Comparison of ENCODE assay signal across 13 mouse cellular contexts in the genomic region with DNA sequence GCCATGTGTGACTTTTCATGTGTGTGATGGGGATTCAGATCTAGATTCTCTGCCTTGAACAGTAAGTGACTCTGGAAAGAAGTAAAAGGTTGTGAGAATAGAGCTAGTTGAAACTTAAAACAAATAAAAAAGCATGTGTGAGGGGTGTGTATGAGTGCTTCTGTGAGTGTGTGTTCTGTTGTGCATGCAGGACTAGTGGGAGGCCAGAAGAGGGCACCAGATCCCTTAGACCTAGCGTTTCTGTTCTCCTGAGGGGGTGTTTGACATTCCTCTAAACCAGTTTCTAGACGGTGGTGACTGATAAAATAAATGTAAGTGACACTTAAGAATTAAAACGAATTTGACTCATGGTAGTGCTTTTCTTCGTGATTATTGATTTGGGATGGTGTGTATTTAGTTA. TPM values are rescaled to one million over a fixed set of nuclear protein-coding genes. Genes with fewer than 3 reads are reported as not detected.
DNase-seq lines count a peak whose midpoint lies in the region; ATAC-seq and TF ChIP-seq lines count a peak whose summit lies in the region.
"Had no signal": no experiment of that assay in that cellular context is flagged by ENCODE, and none has a peak within 500 bp of the region (broad histone marks: within the 10 kb centered on the region; RNA-seq: fewer than 3 reads in every experiment).

No protein-coding gene starts in this region.

- ATAC-seq in hindbrain, postnatal 0 days = no peak
- ATAC-seq in hindbrain, embryonic 11.5 days (ENCODE audit: low FRiP score) = no peak
- ATAC-seq in liver, postnatal 0 days = 0 out of 2 replicates have a peak, but pooled peaks have one; percentile 27
- ATAC-seq in liver, embryonic 12.5 days = no peak
- ATAC-seq in megakaryocyte progenitor cell, adult 5-6 weeks (replicated peaks; ENCODE audit: poor library complexity) = 0 out of 2 replicates have a peak, but pooled peaks have one; percentile 39
- ATAC-seq: midbrain, embryonic 15.5 days had no signal

- no peak overlapping the region for H3K9ac ChIP-seq in hindbrain, postnatal 0 days (replicated peaks; ENCODE audit: low read length)
- H3K9ac ChIP-seq in hindbrain, embryonic 11.5 days (ENCODE audit: low read depth, low read length) = no peak overlapping the region
- no peak overlapping the region for H3K9ac ChIP-seq in liver, postnatal 0 days (replicated peaks)
- no peak overlapping the region for H3K9ac ChIP-seq in liver, embryonic 12.5 days
- no peak overlapping the region for H3K9ac ChIP-seq in ES-E14 (ENCODE audit: insufficient read depth, low read depth, low read length, poor library complexity, severe bottlenecking)
- H3K9ac ChIP-seq: embryonic facial prominence, embryonic 12.5 days; hindbrain, embryonic 15.5 days; liver, embryonic 13.5 days; midbrain, embryonic 15.5 days had no signal

- no peaks in the 10 kb centered on the region for H3K36me3 ChIP-seq in hindbrain, postnatal 0 days (ENCODE audit: insufficient read depth, low read length)
- no peaks in the 10 kb centered on the region for H3K36me3 ChIP-seq in hindbrain, embryonic 11.5 days (ENCODE audit: control insufficient read depth, insufficient read depth, low read length)
- H3K36me3 ChIP-seq in liver, postnatal 0 days (replicated peaks; ENCODE audit: insufficient read depth, low read length) = no peaks in the 10 kb centered on the region
- no peaks in the 10 kb centered on the region for H3K36me3 ChIP-seq in liver, embryonic 12.5 days
- peaks cover 3% of the 10 kb centered on the region; the same call in 1 of the 2 replicates for H3K36me3 ChIP-seq in ES-E14 (ENCODE audit: control insufficient read depth, insufficient read depth, low read length, poor library complexity, severe bottlenecking)
- H3K36me3 ChIP-seq: embryonic facial prominence, embryonic 12.5 days; hindbrain, embryonic 15.5 days; midbrain, embryonic 15.5 days had no signal

- no peak overlapping the region for H3K4me3 ChIP-seq in hindbrain, postnatal 0 days (ENCODE audit: low read length)
- H3K4me3 ChIP-seq in hindbrain, embryonic 11.5 days (ENCODE audit: low read depth, low read length) = no peak overlapping the region
- no peak overlapping the region for H3K4me3 ChIP-seq in liver, postnatal 0 days (ENCODE audit: low read depth, low read length)
- no peak overlapping the region for H3K4me3 ChIP-seq in liver, embryonic 12.5 days
- no peak overlapping the region for H3K4me3 ChIP-seq in ES-E14 (ENCODE audit: insufficient read depth in 1 of 2, low read depth in 1 of 2, low read length in 2 of 2, poor library complexity in 1 of 2, severe bottlenecking in 1 of 2)
- H3K4me3 ChIP-seq: embryonic facial prominence, embryonic 12.5 days; hindbrain, embryonic 15.5 days; liver, embryonic 13.5 days; midbrain, embryonic 15.5 days had no signal

- in situ Hi-C loops in ES-E14 (cut with MboI; ENCODE audit: low sequenced_read_pairs in 2 of 2, unreplicated experiment in 2 of 2) = no loop called here

- H3K27me3 ChIP-seq in hindbrain, postnatal 0 days (ENCODE audit: insufficient read depth, low read length) = no peaks in the 10 kb centered on the region
- H3K27me3 ChIP-seq in hindbrain, embryonic 11.5 days (ENCODE audit: control insufficient read depth, insufficient read depth, low read length) = no peaks in the 10 kb centered on the region
- H3K27me3 ChIP-seq in liver, postnatal 0 days (ENCODE audit: insufficient read depth, low read length) = no peaks in the 10 kb centered on the region
- H3K27me3 ChIP-seq in liver, embryonic 12.5 days (replicated peaks) = no peaks in the 10 kb centered on the region
- H3K27me3 ChIP-seq: embryonic facial prominence, embryonic 12.5 days; hindbrain, embryonic 15.5 days; liver, embryonic 13.5 days; midbrain, embryonic 15.5 days had no signal

- H3K4me2 ChIP-seq in hindbrain, postnatal 0 days (ENCODE audit: low read depth, low read length) = no peak overlapping the region
- no peak overlapping the region for H3K4me2 ChIP-seq in hindbrain, embryonic 11.5 days (replicated peaks; ENCODE audit: low read depth, low read length)
- no peak overlapping the region for H3K4me2 ChIP-seq in liver, postnatal 0 days (ENCODE audit: low read depth, low read length)
- no peak overlapping the region for H3K4me2 ChIP-seq in liver, embryonic 12.5 days
- H3K4me2 ChIP-seq: embryonic facial prominence, embryonic 12.5 days; hindbrain, embryonic 15.5 days; liver, embryonic 13.5 days; midbrain, embryonic 15.5 days had no signal

- no peak overlapping the region for H3K27ac ChIP-seq in hindbrain, postnatal 0 days
- no peak overlapping the region for H3K27ac ChIP-seq in hindbrain, embryonic 11.5 days (ENCODE audit: low read depth, low read length)
- H3K27ac ChIP-seq in liver, postnatal 0 days (ENCODE audit: low read depth) = no peak overlapping the region
- H3K27ac ChIP-seq in liver, embryonic 12.5 days = no peak overlapping the region
- no peak overlapping the region for H3K27ac ChIP-seq in ES-E14 (ENCODE audit: insufficient read depth, low read depth, low read length, poor library complexity, severe bottlenecking)
- H3K27ac ChIP-seq: embryonic facial prominence, embryonic 12.5 days; hindbrain, embryonic 15.5 days; liver, embryonic 13.5 days; midbrain, embryonic 15.5 days had no signal

- peaks cover 5% of the 10 kb centered on the region; the same call in 1 of the 2 replicates for H3K4me1 ChIP-seq in hindbrain, postnatal 0 days (ENCODE audit: insufficient read depth, low read length)
- no peaks in the 10 kb centered on the region for H3K4me1 ChIP-seq in hindbrain, embryonic 11.5 days (replicated peaks; ENCODE audit: control insufficient read depth, insufficient read depth, low read length)
- H3K4me1 ChIP-seq in liver, postnatal 0 days (ENCODE audit: insufficient read depth) = no peaks in the 10 kb centered on the region; the same call in 1 of the 2 replicates
- H3K4me1 ChIP-seq in liver, embryonic 12.5 days = peaks cover 13% of the 10 kb centered on the region
- H3K4me1 ChIP-seq in ES-E14 (ENCODE audit: control insufficient read depth in 2 of 2, insufficient read depth in 2 of 2, low read length in 2 of 2, poor library complexity in 1 of 2) = no peaks in the 10 kb centered on the region

- TF ChIP-seq CTCF in hindbrain, postnatal 0 days (IDR thresholded peaks at IDR 0.05; ENCODE audit: low read depth) = peak; percentile 47
- peak; percentile 42 for TF ChIP-seq CTCF in liver, postnatal 0 days (IDR thresholded peaks at IDR 0.05; ENCODE audit: low read depth)

- no peaks in the 10 kb centered on the region for H3K9me3 ChIP-seq in hindbrain, postnatal 0 days (ENCODE audit: low read length)
- no peaks in the 10 kb centered on the region for H3K9me3 ChIP-seq in hindbrain, embryonic 11.5 days (ENCODE audit: control insufficient read depth, low read length)
- H3K9me3 ChIP-seq in liver, postnatal 0 days (ENCODE audit: low read length) = no peaks in the 10 kb centered on the region
- no peaks in the 10 kb centered on the region for H3K9me3 ChIP-seq in liver, embryonic 12.5 days (replicated peaks)
- no peaks in the 10 kb centered on the region for H3K9me3 ChIP-seq in ES-E14 (ENCODE audit: control insufficient read depth, insufficient read depth, low read depth, low read length)
- H3K9me3 ChIP-seq: embryonic facial prominence, embryonic 12.5 days; hindbrain, embryonic 15.5 days; liver, embryonic 13.5 days; midbrain, embryonic 15.5 days had no signal

- no peak for DNase-seq in hindbrain, postnatal 0 days (ENCODE audit: low spot score)
- DNase-seq in hindbrain, embryonic 11.5 days (ENCODE audit: low spot score) = no peak
- DNase-seq in liver, postnatal 0 days = no peak
- DNase-seq in ES-E14 (ENCODE audit: low read depth, low spot score) = peak; percentile 40
- DNase-seq in frontal cortex, postnatal 10 days (ENCODE audit: low spot score in 2 of 2) = no peak
- DNase-seq: cerebellum, postnatal 25 days; liver, embryonic 13.5 days; right cerebral cortex, postnatal 25 days had no signal

- 84% methylated on average over 4 of the region's 4 CpGs for WGBS in hindbrain, postnatal 0 days
- 77% methylated on average over 4 of the region's 4 CpGs for WGBS in hindbrain, embryonic 11.5 days
- 72% methylated on average over 4 of the region's 4 CpGs for WGBS in liver, postnatal 0 days (ENCODE audit: insufficient replicate concordance)
- WGBS in liver, embryonic 12.5 days (ENCODE audit: insufficient replicate concordance) = 80% methylated on average over 4 of the region's 4 CpGs

- no peak for TF ChIP-seq EP300 in liver, postnatal 0 days (IDR thresholded peaks at IDR 0.05; ENCODE audit: low read depth)

TF ChIP-seq in ES-E14, 5 proteins besides CTCF, POLR2A, EP300 and RAD21:
- no peak for TF ChIP-seq HCFC1 (IDR thresholded peaks at IDR 0.05; ENCODE audit: borderline replicate concordance, insufficient read depth, low read length)
- no peak for TF ChIP-seq CHD2 (IDR thresholded peaks at IDR 0.05; ENCODE audit: low read depth, low read length)
- no peak for TF ChIP-seq ZNF384 (IDR thresholded peaks at IDR 0.05; ENCODE audit: low read depth, low read length)
- 0 out of 2 replicates have a peak, but pooled peaks have one; percentile 12 for TF ChIP-seq ZC3H11A (IDR thresholded peaks at IDR 0.05; ENCODE audit: borderline replicate concordance, low read depth, low read length)
- TF ChIP-seq MAFK (IDR thresholded peaks at IDR 0.05; ENCODE audit: insufficient read depth, low read depth, low read length) = no peak

RNA-seq across cellular contexts. Expression of a gene that starts 46.0 kb away (rescaled TPM):
- total RNA-seq in hindbrain, postnatal 0 days (2014; rRNA removed) = 31.2 and 32.9 TPM in 2 replicates
- 25.0 and 25.9 TPM in 2 replicates for polyA plus RNA-seq in hindbrain, postnatal 0 days (2015; fragmentation: Nextera tagmentation; extraction: Ambion mirVana)
- 40.5 and 50.0 TPM in 2 replicates for polyA plus RNA-seq in hindbrain, embryonic 11.5 days (2014; fragmentation: Nextera tagmentation; extraction: Ambion mirVana)
- polyA plus RNA-seq in liver, postnatal 0 days (2015; fragmentation: Nextera tagmentation; extraction: Ambion mirVana) = 4.3 and 4.8 TPM in 2 replicates
- 11.6 and 12.8 TPM in 2 replicates for polyA plus RNA-seq in liver, embryonic 12.5 days (2016; fragmentation: Nextera tagmentation; extraction: Ambion mirVana)
- 21.7 and 24.8 TPM in 2 replicates for total RNA-seq in ES-E14 (2012; rRNA removed)
- 49.5 TPM in 2 replicates for total RNA-seq in megakaryocyte progenitor cell, adult 5-6 weeks (2015)
- total RNA-seq in megakaryocyte progenitor cell, adult 5-6 weeks (2017) = 13.8 and 23.8 TPM in 2 replicates

Comparison
In these comparisons a context has a peak if more than half of its experiments do, and no peak if none do; other contexts are left out.
1. ATAC-seq: peak in liver, postnatal 0 days (single experiment) and megakaryocyte progenitor cell, adult 5-6 weeks (single experiment); none in hindbrain, postnatal 0 days (single experiment), hindbrain, embryonic 11.5 days (single experiment) and liver, embryonic 12.5 days (single experiment).